Mouse (Mus musculus): ENCODE measurements around the gene Ttl. TPM values are rescaled to one million over a fixed set of nuclear protein-coding genes. Genes with fewer than 3 reads are reported as not detected.

The Ttl gene
- polyA plus RNA-seq, 3 experiments from 2014 or later = 1.2 to 2.0 (median 1.3) TPM

GRCm38 (mm10) chr2:129084959-129085358 lies 19.2 kb downstream of the Ttl start:
- no peak for ATAC-seq

DNA sequence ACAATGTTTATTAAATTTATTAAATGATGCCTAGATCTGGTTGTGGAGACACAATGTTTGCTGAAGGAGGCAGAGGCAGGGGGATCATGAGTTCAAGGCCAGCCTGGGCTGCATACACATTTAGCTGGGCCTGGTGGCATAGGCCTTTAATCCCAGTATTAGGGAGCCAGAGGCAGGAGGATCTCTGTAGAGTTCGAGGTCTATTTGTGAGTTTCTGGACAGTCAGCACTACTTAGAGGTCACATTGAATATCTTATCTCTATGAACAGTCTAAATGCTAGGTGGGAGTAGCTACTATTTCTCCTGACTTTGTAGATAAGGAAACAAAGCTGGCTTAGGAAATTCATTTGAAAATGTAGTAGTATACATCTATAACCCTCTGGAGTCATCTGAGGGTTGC lies 21.8 kb downstream of the Ttl start:
- no peak for ATAC-seq

DNA sequence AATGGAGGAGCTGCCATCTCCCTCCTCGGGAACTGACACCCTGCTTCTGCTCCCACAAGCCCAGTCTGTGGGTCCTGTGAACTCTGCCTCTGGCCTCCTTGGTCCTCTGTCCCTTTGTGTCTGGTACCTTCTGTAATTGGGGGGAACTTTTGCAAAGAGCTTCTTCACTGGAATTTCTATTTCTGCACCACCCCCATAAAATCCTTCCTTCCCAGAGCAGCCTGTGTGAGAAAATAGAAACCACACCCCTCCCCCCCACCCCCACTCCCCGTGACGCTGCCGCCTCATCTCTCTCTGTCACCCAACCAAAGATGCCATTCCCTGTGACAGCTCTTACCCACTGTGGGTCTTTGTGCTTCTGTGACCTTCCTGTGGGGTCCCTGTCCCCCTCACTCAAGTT lies 24.6 kb downstream of the Ttl start:
- ATAC-seq = no peak

DNA sequence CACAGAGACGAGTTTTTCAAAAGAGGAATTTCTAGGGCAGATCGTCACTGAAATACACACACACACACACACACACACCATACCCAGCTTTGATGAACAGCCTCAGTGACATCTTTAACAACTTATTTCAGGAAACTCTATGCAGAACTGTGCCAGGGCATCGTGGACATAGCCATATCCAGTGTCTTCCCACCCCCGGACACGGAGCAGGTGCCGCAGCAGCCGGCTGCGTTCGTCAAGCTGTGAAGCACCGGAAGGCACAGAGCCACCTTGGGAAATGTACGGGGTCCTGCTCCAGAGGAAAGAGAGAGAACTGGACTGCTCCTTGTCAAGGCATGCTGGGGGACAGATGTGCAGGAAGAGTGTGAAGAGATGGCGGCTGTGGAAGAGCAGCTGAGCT lies 27.1 kb downstream of the Ttl start:
- no peak for ATAC-seq

GRCm38 (mm10) chr2:129093926-129094724 lies 28.4 kb downstream of the Ttl start:
- ATAC-seq = no peak

DNA sequence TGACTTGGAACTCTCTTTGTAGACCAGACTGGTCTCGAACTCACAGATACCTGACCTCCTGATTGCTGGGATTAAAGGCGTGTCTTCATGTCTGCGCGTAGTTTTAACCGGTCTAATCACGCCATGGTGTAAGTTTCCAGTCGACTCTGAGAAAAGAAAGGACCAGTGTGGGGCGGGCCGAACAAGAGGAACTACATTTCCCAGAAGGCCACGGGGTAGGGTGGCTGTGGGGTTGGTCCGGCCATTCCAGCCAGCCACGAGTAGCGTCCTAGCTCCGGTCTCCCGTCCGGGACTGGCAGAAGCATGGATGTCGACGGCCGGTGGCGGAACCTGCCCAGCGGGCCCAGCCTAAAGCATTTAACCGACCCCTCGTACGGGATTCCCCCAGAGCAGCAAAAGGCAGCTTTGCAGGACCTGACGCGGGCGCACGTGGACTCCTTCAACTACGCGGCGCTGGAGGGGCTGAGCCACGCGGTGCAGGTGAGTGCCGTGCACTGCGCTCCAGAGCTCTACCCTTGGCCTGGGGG lies 35.1 kb downstream of the Ttl start, which contains the start of gene Polr1b:
Gene Polr1b, plus strand, starts transcription at position 212 of the 527 bp plus-strand sequence.
- ATAC-seq = peak; percentile 96

DNA sequence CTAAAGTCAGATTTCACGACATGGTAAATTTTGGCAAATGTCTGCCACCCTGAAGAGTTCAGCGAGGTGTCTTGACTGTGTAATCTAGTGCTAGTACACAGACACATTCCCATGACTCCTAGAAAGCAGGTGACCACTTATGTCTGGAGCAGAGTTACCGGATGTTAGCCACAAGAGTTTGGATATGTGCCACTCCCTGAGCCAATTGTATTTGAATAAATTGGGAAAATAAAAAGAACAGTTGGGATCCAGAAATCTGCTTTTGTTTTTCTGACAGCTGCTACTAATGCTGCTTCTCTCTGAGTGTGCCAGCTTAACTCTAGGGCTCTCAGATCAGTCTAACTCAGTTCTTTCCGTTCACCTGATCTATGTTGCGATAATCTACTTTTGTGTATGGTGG lies 47.2 kb downstream of the Ttl start:
- ATAC-seq = no peak

DNA sequence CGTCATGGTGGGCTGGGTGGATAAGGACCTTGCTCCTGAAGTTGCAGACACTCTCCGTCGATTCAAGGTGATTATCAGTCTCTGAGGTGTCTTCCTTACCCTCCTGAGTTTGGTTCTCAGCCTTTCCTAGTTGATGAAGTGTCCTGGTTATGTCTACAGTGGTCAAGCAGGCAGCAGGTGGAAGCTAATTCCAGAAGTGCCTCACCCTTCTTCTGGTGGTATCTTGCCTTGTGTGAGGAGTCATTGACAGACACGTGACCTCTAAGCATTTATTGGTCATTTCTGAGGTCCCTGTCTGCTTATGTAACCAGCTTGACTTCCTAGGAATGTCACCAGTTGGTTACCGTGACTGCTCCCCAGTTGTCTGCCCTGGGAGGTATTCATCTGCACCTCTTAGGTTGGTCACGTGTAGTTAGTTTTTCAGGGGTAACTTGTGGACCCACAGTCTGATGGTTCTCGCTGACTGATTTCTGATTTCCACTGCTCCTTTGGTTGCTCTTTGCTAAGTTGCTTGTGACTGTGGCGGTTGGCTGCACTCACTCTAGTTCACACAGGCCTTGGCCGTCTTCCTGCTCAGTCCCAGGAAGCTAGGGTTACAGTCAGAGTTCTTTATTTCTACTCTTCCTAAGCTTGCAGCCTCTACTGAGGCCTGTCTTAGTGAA lies 50.1 kb downstream of the Ttl start:
- no peak for ATAC-seq

GRCm38 (mm10) chr2:129116368-129116739 lies 50.6 kb downstream of the Ttl start:
- no peak for ATAC-seq

DNA sequence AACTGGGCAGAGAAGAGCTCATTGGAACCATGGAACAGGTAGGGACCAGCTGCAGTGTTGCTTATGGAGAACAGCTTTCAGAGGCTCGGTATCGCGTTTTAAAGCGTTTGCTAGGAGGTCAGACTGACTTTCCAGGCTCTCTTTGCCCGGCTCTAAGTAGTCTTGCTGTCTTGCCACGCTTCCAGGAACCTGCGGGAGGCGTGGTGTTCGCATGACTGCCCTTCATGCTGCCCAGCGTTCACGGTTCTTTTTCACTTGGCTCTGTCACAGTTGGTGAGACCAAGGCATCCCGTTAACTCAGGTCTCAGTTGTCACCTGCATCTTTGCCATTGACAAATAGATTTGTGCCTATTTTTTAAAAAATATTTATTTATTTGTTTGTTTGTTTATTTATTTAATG lies 52.3 kb downstream of the Ttl start:
- ATAC-seq = no peak

GRCm38 (mm10) chr2:129121986-129122385 lies 56.2 kb downstream of the Ttl start:
- ATAC-seq = no peak

GRCm38 (mm10) chr2:129129412-129129929 lies 63.7 kb downstream of the Ttl start, which contains the start of gene Chchd5:
Chchd5 (plus strand) TSS chr2:129129700.
- peak; percentile 92 for ATAC-seq

- ATAC-seq = peak; percentile 22
Measured at GRCm38 (mm10) chr2:129129987-129130545, 64.3 kb downstream of the Ttl start.

DNA sequence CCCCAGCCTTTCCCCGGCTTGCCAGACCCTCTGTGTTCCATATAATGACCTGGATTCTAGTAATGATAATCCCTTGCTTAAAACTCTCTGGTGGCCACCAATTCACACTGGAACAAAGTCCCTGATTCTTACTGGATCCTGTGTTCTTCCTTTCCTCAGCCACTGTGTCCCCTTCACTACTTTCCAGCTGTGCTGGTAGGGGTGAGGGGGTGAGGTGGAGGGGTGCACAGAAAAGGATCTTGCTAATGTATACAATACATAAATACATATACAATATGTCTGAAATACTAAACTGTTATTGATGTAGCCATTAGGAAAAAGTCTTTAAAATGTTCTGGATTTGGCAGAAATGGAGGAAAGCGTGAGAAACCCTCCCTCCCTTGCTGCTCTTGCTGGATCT lies 65.0 kb downstream of the Ttl start:
- no peak for ATAC-seq

- ATAC-seq = no peak
Measured at GRCm38 (mm10) chr2:129132231-129132630, 66.5 kb downstream of the Ttl start.

DNA sequence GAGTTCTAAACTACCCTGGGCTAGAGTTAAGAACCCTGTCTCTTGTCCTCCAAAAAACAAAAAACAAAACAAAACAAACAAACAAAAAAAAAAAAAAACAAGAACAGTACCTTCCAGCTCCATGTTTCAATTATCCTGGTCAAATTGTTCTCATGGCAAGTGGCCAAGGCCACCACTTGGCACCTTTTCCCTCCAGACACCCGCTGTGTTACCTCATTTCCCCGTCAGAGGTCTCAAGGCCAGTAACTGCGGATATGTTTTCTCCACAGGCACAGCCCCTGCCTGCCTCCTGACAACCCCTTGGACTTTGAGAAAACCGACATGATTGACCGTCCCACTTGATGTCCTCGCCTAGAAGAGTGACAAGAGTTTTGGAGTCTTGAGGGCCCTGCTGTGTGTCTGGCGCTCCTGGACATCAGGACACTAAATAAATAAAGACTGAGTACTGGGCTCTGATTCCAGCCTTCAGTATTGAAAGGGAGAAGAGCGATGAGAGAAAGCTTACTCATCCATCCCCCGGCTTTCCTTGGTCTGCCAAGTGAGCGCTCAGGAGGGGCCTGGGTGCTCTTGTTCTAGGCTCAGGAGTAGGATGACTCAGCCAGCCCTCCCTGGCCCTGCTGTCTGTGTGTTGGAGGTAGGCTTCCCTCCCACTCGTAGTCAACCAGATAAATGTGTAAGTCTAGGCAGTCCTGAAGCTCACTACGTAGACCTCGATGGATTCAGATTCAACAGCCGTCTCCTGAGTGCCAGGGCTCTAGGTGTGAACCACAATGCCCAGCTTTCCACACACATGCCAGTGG lies 67.5 kb downstream of the Ttl start:
- no peak for ATAC-seq

GRCm38 (mm10) chr2:129139906-129140305 lies 74.2 kb downstream of the Ttl start:
- no peak for ATAC-seq

Other genes starting within 250 kb of the Ttl start
- 10 to 100 TPM; 11.3 to 18.5 (median 16.0) TPM for gene Tmem87b, start 247.8 kb upstream of the Ttl start, polyA plus RNA-seq (2017; shearing (Covaris generic))
- gene Fbln7, start 203.0 kb upstream of the Ttl start, polyA plus RNA-seq (2017; shearing (Covaris generic)) = under 1 TPM in 1 of 3 experiments, not detected in 2; 0.20 TPM
- 1 to 10 TPM; 8.2 to 8.5 (median 8.4) TPM for gene Zc3h8, start 121.9 kb upstream of the Ttl start, polyA plus RNA-seq (2017; shearing (Covaris generic))
- gene Zc3h6, start 98.5 kb upstream of the Ttl start, polyA plus RNA-seq (2017; shearing (Covaris generic)) = 10 to 100 TPM in 2 of 3 experiments, 1 to 10 TPM in 1; 2.9 to 12.8 (median 10.1) TPM
- 1 to 10 TPM in 1 of 3 experiments, under 1 TPM in 2; 0.62 to 1.4 (median 0.78) TPM for gene Gm10762, start 98.2 kb upstream of the Ttl start, polyA plus RNA-seq (2017; shearing (Covaris generic))
- gene Vinac1, start 17.8 kb upstream of the Ttl start, polyA plus RNA-seq (2017; shearing (Covaris generic)) = under 1 TPM in 1 of 3 experiments, not detected in 2; 0.16 TPM
- 10 to 100 TPM in 2 of 3 experiments, 1 to 10 TPM in 1; 9.6 to 25.9 (median 14.9) TPM for gene Polr1b, start 35.1 kb downstream of the Ttl start, polyA plus RNA-seq (2017; shearing (Covaris generic))
- gene Chchd5, start 63.8 kb downstream of the Ttl start, polyA plus RNA-seq (2017; shearing (Covaris generic)) = 10 to 100 TPM; 26.5 to 44.1 (median 34.3) TPM
- 100 to 1,000 TPM in 1 of 3 experiments, 10 to 100 TPM in 2; 95.3 to 104 (median 98.9) TPM for gene Slc20a1, start 132.8 kb downstream of the Ttl start, polyA plus RNA-seq (2017; shearing (Covaris generic))
- gene Ckap2l, start 231.3 kb downstream of the Ttl start, polyA plus RNA-seq (2017; shearing (Covaris generic)) = 10 to 100 TPM in 1 of 3 experiments, 1 to 10 TPM in 2; 3.2 to 46.2 (median 5.8) TPM
- gene Il1a, start 244.0 kb downstream of the Ttl start, polyA plus RNA-seq (2017; shearing (Covaris generic)) = under 1 TPM in 1 of 3 experiments, not detected in 2; 0.17 TPM